Mouse (Mus musculus) v-Abl transformed pro-B cells (cell line): ENCODE results near the gene Fam83c.

Experiments used
- in situ Hi-C, 2 experiments: fragments of 400-800 bp; cut with MboI; formaldehyde crosslinking; loops; one replicate each; pipeline ENCODE4 v1.15.1; 2025; ENCODE audit not compliant: unreplicated experiment in 2 of 2

The Fam83c gene

GRCm38 (mm10) chr2:155834732-155835131 is at the start of gene Fam83c:
Gene Fam83c (minus strand): TSS chr2:155834854.
- in situ Hi-C loops, result loop anchor here in 1 of 2 experiments (25.0 kb wide), 1 partner anchor 428 kb away; no protein-coding TSS in a partner anchor

- in situ Hi-C loops, result no loop called here
These were observed 47.4 kb upstream of the Fam83c start for GRCm38 (mm10) chr2:155882087-155882486.

GRCm38 (mm10) chr2:155878964-155879876 is 44.6 kb upstream of the Fam83c start:
- in situ Hi-C loops, result no loop called here

GRCm38 (mm10) chr2:155873636-155874035 is 39.0 kb upstream of the Fam83c start:
- in situ Hi-C loops, result no loop called here

GRCm38 (mm10) chr2:155872930-155873507 is 38.4 kb upstream of the Fam83c start:
- in situ Hi-C loops, result no loop called here

- in situ Hi-C loops, result no loop called here
These were observed 37.8 kb upstream of the Fam83c start for GRCm38 (mm10) chr2:155872486-155872885.

- in situ Hi-C loops, result no loop called here
These were observed 35.1 kb upstream of the Fam83c start for GRCm38 (mm10) chr2:155869772-155870171.

- in situ Hi-C loops, result no loop called here
These were observed 33.7 kb upstream of the Fam83c start for GRCm38 (mm10) chr2:155868320-155868719.

- in situ Hi-C loops, result no loop called here
These were observed 28.7 kb upstream of the Fam83c start for GRCm38 (mm10) chr2:155863301-155863867.

GRCm38 (mm10) chr2:155862573-155863300 is 28.1 kb upstream of the Fam83c start:
- in situ Hi-C loops, result no loop called here

- in situ Hi-C loops, result no loop called here
These were observed 26.9 kb upstream of the Fam83c start for GRCm38 (mm10) chr2:155861581-155861980.

- in situ Hi-C loops, result no loop called here
These were observed 25.4 kb upstream of the Fam83c start for GRCm38 (mm10) chr2:155860102-155860501.

GRCm38 (mm10) chr2:155852536-155852935 is 17.9 kb upstream of the Fam83c start:
- in situ Hi-C loops, result loop anchor here (5.0 kb wide), 4 partner anchors 90 to 410 kb away; partner anchors contain the start of genes Gdf5 (in 1 of the 2) and Gm15557 (in 1 of the 2)

GRCm38 (mm10) chr2:155850120-155850519 is 15.5 kb upstream of the Fam83c start:
- in situ Hi-C loops, result loop anchor here (5.0 kb wide), 4 partner anchors 92 to 412 kb away; partner anchors contain the start of genes Gdf5 (in 1 of the 2) and Gm15557 (in 1 of the 2)

GRCm38 (mm10) chr2:155849464-155849863 is 14.8 kb upstream of the Fam83c start:
- in situ Hi-C loops, result loop anchor here (10.0 to 25.0 kb wide), 3 partner anchors 285 to 435 kb away; no protein-coding TSS in a partner anchor

- in situ Hi-C loops, result loop anchor here (10.0 to 25.0 kb wide), 3 partner anchors 287 to 437 kb away; no protein-coding TSS in a partner anchor
These were observed 13.6 kb upstream of the Fam83c start for GRCm38 (mm10) chr2:155848291-155848690.

- in situ Hi-C loops, result loop anchor here (10.0 to 25.0 kb wide), 3 partner anchors 288 to 438 kb away; no protein-coding TSS in a partner anchor
These were observed 12.3 kb upstream of the Fam83c start for GRCm38 (mm10) chr2:155846930-155847329.

- in situ Hi-C loops, result loop anchor here in 1 of 2 experiments (25.0 kb wide), 1 partner anchor 423 kb away; no protein-coding TSS in a partner anchor
These were observed 4.3 kb upstream of the Fam83c start for GRCm38 (mm10) chr2:155838961-155839360.

GRCm38 (mm10) chr2:155837961-155838360 is 3.3 kb upstream of the Fam83c start:
- in situ Hi-C loops, result loop anchor here in 1 of 2 experiments (25.0 kb wide), 1 partner anchor 424 kb away; no protein-coding TSS in a partner anchor

GRCm38 (mm10) chr2:155832087-155832486 is 2.6 kb downstream of the Fam83c start:
- in situ Hi-C loops, result loop anchor here in 1 of 2 experiments (25.0 kb wide), 1 partner anchor 430 kb away; no protein-coding TSS in a partner anchor
